Mouse (Mus musculus): ENCODE data around the gene Wee2. TPM values are rescaled to one million over a fixed set of nuclear protein-coding genes. Genes with fewer than 3 reads are reported as not detected.

The Wee2 gene
- polyA plus RNA-seq, 1 experiment from 2014 or later: 0.08 TPM

DNA sequence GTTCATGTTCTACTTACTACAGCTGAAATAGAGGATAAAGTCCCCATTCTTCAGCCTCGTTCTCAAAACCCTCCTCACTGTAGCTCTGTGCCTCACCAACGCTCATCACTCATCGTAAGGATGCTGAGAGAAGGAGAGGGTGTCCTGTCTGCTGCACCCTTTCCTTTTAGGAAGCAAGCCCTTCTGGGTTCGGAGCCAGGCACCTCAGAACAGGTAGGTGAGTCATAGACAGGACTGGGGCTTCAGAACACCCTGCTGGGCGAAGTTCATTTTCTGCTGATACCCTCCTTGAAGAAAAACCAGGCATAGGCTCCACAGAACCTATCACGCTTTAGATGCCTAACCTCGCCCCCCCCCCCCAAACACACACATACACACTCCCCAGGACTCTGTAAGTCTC lies 11.4 kb upstream of the Wee2 start:
- no peak for ATAC-seq
- H3K9ac ChIP-seq: no peak overlapping the region
- WGBS: 95% methylated on average over 6 of the region's 7 CpGs
- H3K36me3 ChIP-seq (ENCODE audit: poor library complexity, severe bottlenecking): 0 out of 2 replicates have a peak, but pooled peaks cover 2% of the 10 kb centered on the region
- H3K9me3 ChIP-seq (replicated peaks): no peaks in the 10 kb centered on the region
- no peak overlapping the region for H3K27ac ChIP-seq
- no peak overlapping the region for H3K4me2 ChIP-seq
- peaks cover 49% of the 10 kb centered on the region for H3K4me1 ChIP-seq
- no peaks in the 10 kb centered on the region for H3K27me3 ChIP-seq
- H3K4me3 ChIP-seq: no peak overlapping the region

- no peaks in the 10 kb centered on the region for H3K9me3 ChIP-seq (replicated peaks)
- no peak overlapping the region for H3K9ac ChIP-seq
- H3K36me3 ChIP-seq (ENCODE audit: poor library complexity, severe bottlenecking): no peaks in the 10 kb centered on the region
- peaks cover 61% of the 10 kb centered on the region for H3K4me1 ChIP-seq
- peak overlapping the region; percentile 36 for H3K27ac ChIP-seq
- WGBS: 60% methylated on average over 3 of the region's 3 CpGs
- no peaks in the 10 kb centered on the region for H3K27me3 ChIP-seq
- peak overlapping the region; percentile 24 for H3K4me2 ChIP-seq
- peak; percentile 28; the same call in 1 of the 2 replicates for ATAC-seq
- no peak overlapping the region for H3K4me3 ChIP-seq
Measured at GRCm38 (mm10) chr6:40428696-40429095, 10.2 kb upstream of the Wee2 start.

- H3K4me3 ChIP-seq: no peak overlapping the region
- WGBS: 35% methylated on average over 4 of the region's 4 CpGs
- peak; percentile 37; the same call in 1 of the 2 replicates for ATAC-seq
- H3K36me3 ChIP-seq (ENCODE audit: poor library complexity, severe bottlenecking): no peaks in the 10 kb centered on the region
- peak overlapping the region; percentile 42 for H3K4me2 ChIP-seq
- peak overlapping the region; percentile 85 for H3K27ac ChIP-seq
- H3K4me1 ChIP-seq: peaks cover 70% of the 10 kb centered on the region
- H3K27me3 ChIP-seq: no peaks in the 10 kb centered on the region
- H3K9ac ChIP-seq: no peak overlapping the region
- H3K9me3 ChIP-seq (replicated peaks): no peaks in the 10 kb centered on the region
Measured at GRCm38 (mm10) chr6:40429521-40429931, 9.4 kb upstream of the Wee2 start.

DNA sequence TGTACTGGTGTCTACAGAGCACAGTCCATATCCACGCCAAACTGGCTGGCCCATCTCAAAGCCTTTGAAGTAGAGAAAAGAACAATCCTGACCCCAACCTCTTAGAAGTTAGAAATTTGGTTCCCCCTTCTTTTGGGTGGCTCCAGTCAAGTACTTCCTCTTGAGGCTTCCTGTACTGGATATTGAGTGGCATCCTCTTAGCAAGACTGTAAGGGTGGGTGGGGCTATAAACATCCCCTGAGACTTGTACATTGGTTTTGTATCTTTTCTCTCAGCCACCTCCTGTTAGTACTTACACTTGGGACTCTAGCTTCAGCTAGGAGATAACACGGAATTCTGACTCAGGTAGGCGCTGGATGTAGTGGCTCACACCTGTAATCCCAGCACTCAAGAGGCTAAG lies 8.6 kb upstream of the Wee2 start:
- Histone ChIP-seq H3K9ac (no peak overlapping the region), H3K27me3 (no peaks in the 10 kb centered on the region), H3K27ac (peak overlapping the region; percentile 85), H3K36me3 (ENCODE audit: poor library complexity, severe bottlenecking) (no peaks in the 10 kb centered on the region), H3K4me2 (peak overlapping the region; percentile 42), H3K9me3 (replicated peaks) (no peaks in the 10 kb centered on the region), H3K4me3 (no peak overlapping the region), H3K4me1 (peaks cover 75% of the 10 kb centered on the region)
- WGBS: 85% methylated on average over 3 of the region's 3 CpGs
- ATAC-seq: no peak

DNA sequence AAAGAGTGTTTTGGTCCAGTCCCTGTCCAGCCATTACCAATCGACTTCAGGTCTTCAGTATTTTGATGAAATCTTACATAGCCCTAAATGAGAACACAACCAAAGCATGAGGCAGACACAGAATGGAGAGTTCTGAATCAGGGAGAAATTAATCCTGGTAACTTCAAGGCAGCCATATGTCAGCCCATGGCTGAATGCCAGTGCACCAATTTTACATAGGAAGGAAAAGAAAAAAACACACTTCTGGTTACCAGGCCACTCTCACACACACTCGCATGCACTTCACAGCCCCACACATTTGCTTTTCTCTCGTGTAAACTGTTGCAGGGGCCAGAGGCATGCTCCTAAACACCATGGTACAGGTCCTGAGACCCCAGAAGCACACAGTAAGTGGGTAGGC lies 8.0 kb upstream of the Wee2 start:
- peak overlapping the region; percentile 42 for H3K4me2 ChIP-seq
- H3K27ac ChIP-seq: peak overlapping the region; percentile 85
- H3K36me3 ChIP-seq (ENCODE audit: poor library complexity, severe bottlenecking): no peaks in the 10 kb centered on the region
- H3K4me3 ChIP-seq: no peak overlapping the region
- peaks cover 75% of the 10 kb centered on the region for H3K4me1 ChIP-seq
- no peaks in the 10 kb centered on the region for H3K27me3 ChIP-seq
- H3K9ac ChIP-seq: no peak overlapping the region
- ATAC-seq: no peak
- WGBS: 63% methylated on average over 3 of the region's 3 CpGs
- H3K9me3 ChIP-seq (replicated peaks): no peaks in the 10 kb centered on the region

- Histone ChIP-seq H3K27me3 (no peaks in the 10 kb centered on the region), H3K9me3 (replicated peaks) (no peaks in the 10 kb centered on the region), H3K4me2 (peak overlapping the region; percentile 42), H3K36me3 (ENCODE audit: poor library complexity, severe bottlenecking) (no peaks in the 10 kb centered on the region), H3K27ac (peak overlapping the region; percentile 85), H3K4me3 (0 out of 2 replicates have a peak overlapping the region, but pooled peaks have one; percentile 10), H3K4me1 (peaks cover 75% of the 10 kb centered on the region), H3K9ac (no peak overlapping the region)
- WGBS: 49% methylated on average over 4 of the region's 4 CpGs
- ATAC-seq: no peak
Measured at GRCm38 (mm10) chr6:40431356-40431755, 7.5 kb upstream of the Wee2 start.

- ATAC-seq: no peak
- H3K4me3 ChIP-seq: peak overlapping the region; percentile 10; the same call in 1 of the 2 replicates
- H3K4me1 ChIP-seq: peaks cover 75% of the 10 kb centered on the region
- H3K4me2 ChIP-seq: peak overlapping the region; percentile 42
- no peak overlapping the region for H3K9ac ChIP-seq
- H3K27ac ChIP-seq: peak overlapping the region; percentile 85
- no peaks in the 10 kb centered on the region for H3K9me3 ChIP-seq (replicated peaks)
- H3K27me3 ChIP-seq: no peaks in the 10 kb centered on the region
- H3K36me3 ChIP-seq (ENCODE audit: poor library complexity, severe bottlenecking): no peaks in the 10 kb centered on the region
Measured at GRCm38 (mm10) chr6:40431812-40432211, 7.1 kb upstream of the Wee2 start.

DNA sequence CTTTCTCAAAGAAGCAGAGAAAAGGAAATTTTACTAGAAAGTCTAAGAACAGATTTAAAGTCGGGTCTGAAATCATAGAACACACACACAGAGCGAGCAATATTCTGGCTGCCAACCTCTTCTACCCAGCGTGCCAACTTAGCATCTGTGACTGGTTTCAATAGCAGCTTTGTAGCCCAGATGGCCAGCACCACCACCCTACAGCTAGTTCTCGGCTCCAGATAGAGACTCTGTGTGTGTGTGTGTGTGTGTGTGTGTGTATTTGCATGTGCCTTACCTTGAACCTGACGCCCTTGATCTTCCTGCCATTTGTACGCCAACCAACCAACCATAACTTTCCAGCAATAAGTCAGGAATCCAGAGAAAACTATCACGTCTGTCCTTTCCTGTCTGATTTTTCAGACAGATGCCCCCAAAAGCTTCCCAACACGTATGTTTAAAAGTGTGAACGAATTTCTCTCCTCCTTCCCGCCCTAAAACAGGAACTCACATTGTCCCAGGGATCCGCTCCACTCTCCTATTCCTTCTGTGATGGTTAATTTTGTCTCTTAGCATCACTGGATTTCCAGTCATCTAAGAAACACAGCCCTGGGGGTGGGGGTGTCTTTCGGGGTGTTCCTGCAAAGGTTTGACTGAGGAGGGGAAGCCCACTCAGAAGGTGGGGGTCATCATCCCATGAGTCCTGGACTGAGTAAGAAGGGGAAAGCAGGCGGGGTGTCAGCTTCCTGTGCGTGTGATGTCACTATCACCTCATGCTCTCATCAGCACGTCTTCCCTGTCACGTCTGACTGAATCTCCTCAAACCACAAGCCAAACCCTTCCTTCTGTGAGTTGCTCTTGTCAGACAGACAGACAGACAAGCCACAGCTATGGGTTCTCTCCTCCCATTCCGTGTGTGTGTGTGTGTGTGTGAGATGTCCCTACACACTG lies 6.3 kb upstream of the Wee2 start:
- peak overlapping the region; percentile 81 for H3K4me2 ChIP-seq
- peak; percentile 46; the same call in 1 of the 2 replicates for ATAC-seq
- 81% methylated on average over 17 of the region's 17 CpGs for WGBS
- no peaks in the 10 kb centered on the region for H3K36me3 ChIP-seq (ENCODE audit: poor library complexity, severe bottlenecking)
- H3K27me3 ChIP-seq: peaks cover 3% of the 10 kb centered on the region; the same call in 1 of the 2 replicates
- H3K9ac ChIP-seq: no peak overlapping the region
- H3K27ac ChIP-seq: peak overlapping the region; percentile 85
- H3K9me3 ChIP-seq (replicated peaks): no peaks in the 10 kb centered on the region
- H3K4me3 ChIP-seq: peak overlapping the region; percentile 10; the same call in 1 of the 2 replicates
- peaks cover 69% of the 10 kb centered on the region for H3K4me1 ChIP-seq

DNA sequence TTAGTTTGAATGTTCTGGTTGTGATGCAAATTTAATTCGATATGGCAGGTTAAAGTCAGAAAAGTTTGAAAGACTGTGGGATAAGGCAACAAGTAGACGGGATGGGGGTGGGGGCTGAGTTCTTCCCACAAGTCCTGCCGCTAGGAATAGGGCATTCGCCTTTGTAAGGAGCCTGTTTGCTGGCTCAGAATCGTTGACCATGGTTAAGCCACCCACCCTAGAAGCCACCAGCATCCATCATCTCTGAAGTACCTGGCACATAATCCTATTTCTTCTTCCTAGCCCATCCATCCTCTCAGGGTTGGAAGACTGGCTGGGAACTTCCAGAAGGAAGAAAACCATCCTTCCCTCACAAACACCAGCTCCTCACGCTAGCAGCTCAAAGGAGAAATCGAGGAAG lies 4.2 kb upstream of the Wee2 start:
- H3K27me3 ChIP-seq: peaks cover 6% of the 10 kb centered on the region; the same call in 1 of the 2 replicates
- no peaks in the 10 kb centered on the region for H3K9me3 ChIP-seq (replicated peaks)
- peak overlapping the region; percentile 83 for H3K4me3 ChIP-seq
- H3K4me1 ChIP-seq: peaks cover 53% of the 10 kb centered on the region
- no peak for ATAC-seq
- WGBS: 7% methylated on average over 7 of the region's 7 CpGs
- H3K27ac ChIP-seq: peak overlapping the region; percentile 93
- H3K9ac ChIP-seq: peak overlapping the region; percentile 93
- H3K4me2 ChIP-seq: peak overlapping the region; percentile 81
- no peaks in the 10 kb centered on the region for H3K36me3 ChIP-seq (ENCODE audit: poor library complexity, severe bottlenecking)

DNA sequence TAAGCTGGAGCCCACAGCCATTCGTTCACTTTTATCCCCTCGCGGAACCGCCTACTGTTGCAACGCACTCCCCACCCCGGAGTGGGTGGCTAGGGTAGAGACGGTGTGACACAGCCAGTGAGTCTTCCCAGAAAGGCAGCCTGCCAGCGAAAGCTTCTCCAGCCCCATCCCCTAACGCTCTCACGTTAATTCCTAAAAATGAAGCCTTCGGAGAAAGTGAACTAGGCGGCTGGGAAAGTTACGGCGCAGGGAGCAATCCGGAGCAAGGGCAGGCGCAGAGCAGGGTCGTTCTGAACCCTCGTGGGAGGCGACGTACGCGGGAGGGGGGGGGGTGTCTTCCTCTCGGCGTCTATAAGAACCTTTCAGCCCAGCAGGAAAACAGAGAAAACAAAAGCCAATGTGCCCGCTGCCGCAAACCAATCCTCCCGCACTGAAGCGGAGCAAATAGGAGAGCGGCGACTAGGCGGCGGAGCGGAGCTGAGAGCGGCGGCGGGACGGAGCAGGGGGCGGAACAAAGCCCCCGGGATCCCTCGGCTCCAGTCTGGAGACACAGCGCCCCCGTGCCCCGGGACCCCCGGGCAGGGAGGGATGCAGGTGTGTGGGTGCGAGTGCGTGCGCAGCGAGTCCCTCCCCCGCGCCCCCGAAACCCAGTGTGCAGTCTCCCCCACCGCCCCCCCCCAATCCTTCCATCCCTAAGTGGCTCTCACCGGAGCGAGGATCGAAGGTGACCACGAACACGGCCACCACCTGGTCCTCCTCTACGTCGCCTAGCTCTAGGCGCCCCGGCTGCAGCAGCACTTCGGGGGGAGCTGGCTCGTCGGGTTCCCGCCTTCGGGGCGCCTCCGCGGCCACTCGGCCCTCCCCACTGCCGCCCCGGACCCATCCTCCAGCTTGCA lies 3.5 kb upstream of the Wee2 start:
- H3K36me3 ChIP-seq (ENCODE audit: poor library complexity, severe bottlenecking): no peaks in the 10 kb centered on the region
- ATAC-seq: peak; percentile 68

DNA sequence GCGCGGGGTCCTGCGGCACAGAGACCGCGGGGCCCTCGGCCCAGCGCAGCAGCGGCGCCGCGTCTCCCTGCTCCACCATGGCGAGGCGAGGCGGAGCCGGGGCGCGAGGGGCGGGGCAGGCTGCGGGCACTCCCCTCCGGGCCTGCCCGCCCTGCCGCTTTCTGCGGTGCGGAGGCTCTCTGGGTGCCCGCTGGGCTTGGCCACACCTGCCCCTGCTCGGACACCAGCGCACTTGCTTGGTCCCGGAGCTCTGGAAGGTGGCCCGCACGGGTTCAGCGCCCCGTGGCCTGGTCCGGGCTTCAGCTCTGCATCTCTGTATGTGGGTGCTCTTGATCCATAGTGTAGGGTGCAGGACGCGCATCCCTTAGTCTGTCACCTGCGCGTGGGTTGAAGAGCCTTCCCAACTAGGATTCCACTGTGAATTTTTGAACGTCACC lies 2.8 kb upstream of the Wee2 start, which contains the start of gene E330009J07Rik:
Gene E330009J07Rik (minus strand): TSS at position 89 of the 437 bp plus-strand sequence.
- Histone ChIP-seq H3K4me1 (peaks cover 39% of the 10 kb centered on the region), H3K36me3 (ENCODE audit: poor library complexity, severe bottlenecking) (no peaks in the 10 kb centered on the region), H3K27ac (peak within 1 kb of the TSS; percentile 93), H3K4me3 (peak within 1 kb of the TSS; percentile 83), H3K27me3 (peaks cover 11% of the 10 kb centered on the region; the same call in 1 of the 2 replicates), H3K9ac (peak within 1 kb of the TSS; percentile 93), H3K9me3 (replicated peaks) (no peaks in the 10 kb centered on the region), H3K4me2 (peak within 1 kb of the TSS; percentile 81)
- WGBS: under 1% methylated on average over 31 of the region's 38 CpGs
- ATAC-seq: peak; percentile 88

More for the DNA sequence above, 3.5 kb upstream of the Wee2 start:
- Histone ChIP-seq H3K27me3 (peaks cover 9% of the 10 kb centered on the region; the same call in 1 of the 2 replicates), H3K9ac (peak overlapping the region; percentile 93), H3K4me2 (peak overlapping the region; percentile 81), H3K9me3 (replicated peaks) (no peaks in the 10 kb centered on the region), H3K4me3 (peak overlapping the region; percentile 83), H3K27ac (peak overlapping the region; percentile 93), H3K4me1 (peaks cover 46% of the 10 kb centered on the region)
- WGBS: under 1% methylated on average over 60 of the region's 72 CpGs

All from forebrain, embryonic 13.5 days (tissue).